Mouse (Mus musculus) regulatory T cell (primary cell): ENCODE measurements at regions not wholly inside any gene's neighbourhood (a gene's known extent, or its start where the extent isn't known, plus 50 kb on each side); places are given as distances from the start of the nearest gene placed in this dataset.

Experiments used
- in situ Hi-C: fragments of 300-600 bp; cut with MboI, MseI; formaldehyde crosslinking; loops from one replicate; pipeline ENCODE4 v1.15.1; 2025; ENCODE audit warnings: high pct_unique_total_duplicates

GRCm38 (mm10) chr4:28646154-28646553 is 166.8 kb upstream of the Epha7 start:
- in situ Hi-C loops = no loop called here

- in situ Hi-C loops = no loop called here
Measured at GRCm38 (mm10) chr4:28659478-28659877, 153.5 kb upstream of the Epha7 start.

- in situ Hi-C loops = loop anchor here (10.0 kb wide), 1 partner anchor 707 kb away; no protein-coding TSS in a partner anchor
Measured at GRCm38 (mm10) chr4:28698171-28698570, 114.8 kb upstream of the Epha7 start.

GRCm38 (mm10) chr4:28700481-28700880 is 112.5 kb upstream of the Epha7 start:
- in situ Hi-C loops = no loop called here

GRCm38 (mm10) chr4:28703356-28703755 is 109.6 kb upstream of the Epha7 start:
- in situ Hi-C loops = no loop called here
